Mouse (Mus musculus) myocyte (in vitro differentiated cells): ENCODE results near the gene Derl3.

Source experiments
- CEBPB ChIP-seq: IDR thresholded peaks from 2 replicates; pipeline ENCODE4 v1.6.1; 2011; ENCODE audit warnings: mild to moderate bottlenecking, moderate library complexity; ENCODE audit not compliant: poor library complexity, insufficient read depth, severe bottlenecking
- E2F4 ChIP-seq: IDR thresholded peaks from one replicate; pipeline ENCODE4 v1.6.1; 2011; ENCODE audit warnings: mild to moderate bottlenecking, control low read depth, moderate library complexity; ENCODE audit not compliant: insufficient read depth
- MAX ChIP-seq: IDR thresholded peaks from one replicate; pipeline ENCODE4 v1.6.1; 2011; ENCODE audit warnings: low read depth, mild to moderate bottlenecking, control low read depth
- MYOG ChIP-seq, 3 experiments: IDR thresholded peaks; one replicate each; pipeline ENCODE4 v1.6.1; 2011; ENCODE audit warnings: control low read depth in 2 of 3, low read depth in 2 of 3, mild to moderate bottlenecking in 2 of 3; ENCODE audit not compliant: insufficient read length in 2 of 3, control insufficient read depth in 1 of 3, insufficient read depth in 1 of 3
- POLR2A ChIP-seq: IDR thresholded peaks from one replicate; pipeline ENCODE4 v1.6.1; 2011; ENCODE audit warnings: low read depth, mild to moderate bottlenecking, control low read depth, moderate library complexity; ENCODE audit not compliant: insufficient read length
- POLR2AphosphoS2 ChIP-seq: IDR thresholded peaks from one replicate; pipeline ENCODE4 v1.6.1; 2011; ENCODE audit warnings: low read depth, control low read depth; ENCODE audit not compliant: insufficient read length
- REST ChIP-seq: IDR thresholded peaks from one replicate; pipeline ENCODE4 v1.6.1; 2011; ENCODE audit warnings: mild to moderate bottlenecking, control low read depth, moderate library complexity; ENCODE audit not compliant: insufficient read depth, insufficient read length
- SRF ChIP-seq: IDR thresholded peaks from one replicate; pipeline ENCODE4 v1.6.1; 2011; ENCODE audit warnings: low read depth; ENCODE audit not compliant: control insufficient read depth, insufficient read length
- TCF12 ChIP-seq: IDR thresholded peaks from one replicate; pipeline ENCODE4 v1.6.1; 2011; ENCODE audit warnings: mild to moderate bottlenecking, control low read depth; ENCODE audit not compliant: poor library complexity, insufficient read depth, severe bottlenecking
- TCF3 ChIP-seq: IDR thresholded peaks from one replicate; pipeline ENCODE4 v1.6.1; 2011; ENCODE audit warnings: low read depth, control low read depth; ENCODE audit not compliant: insufficient read length
- USF1 ChIP-seq: IDR thresholded peaks from one replicate; pipeline ENCODE4 v1.6.1; 2011; ENCODE audit warnings: low read depth, mild to moderate bottlenecking, control low read depth, moderate library complexity

GRCm38 (mm10) chr10:75880771-75881577 lies 12.2 kb upstream of the Derl3 start:
- TF ChIP-seq POLR2AphosphoS2 (no peak), E2F4 (no peak), MAX (no peak), POLR2A (no peak), REST (no peak), USF1 (no peak), TCF3 (no peak), MYOG (IDR thresholded peaks at IDR 0.05; ENCODE audit: control insufficient read depth in 1 of 3, insufficient read depth in 1 of 3, insufficient read length in 2 of 3, low read depth in 2 of 3) (no peak), TCF12 (no peak), SRF (no peak), CEBPB (no peak)
